Mouse (Mus musculus): ENCODE data around the gene Vwa8.

The Vwa8 gene

DNA sequence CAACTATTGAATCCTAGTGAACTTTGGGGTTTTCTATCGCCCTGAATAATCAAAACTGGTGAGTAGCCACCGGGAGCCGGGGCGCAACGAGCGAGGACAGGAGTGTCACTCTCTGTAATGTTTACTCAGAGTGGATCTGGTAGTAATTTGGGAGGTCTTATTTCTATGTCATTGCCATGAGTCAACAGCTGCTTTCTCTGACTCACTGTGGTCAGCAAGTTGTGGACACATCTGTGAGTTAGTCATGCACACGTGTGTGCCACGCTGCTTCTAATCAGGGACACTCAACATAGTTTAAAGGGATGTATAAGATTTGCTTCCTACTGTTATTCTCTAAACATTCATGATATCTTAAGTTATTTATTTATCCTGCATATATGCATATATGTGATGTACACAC, 332.9 kb downstream of the Vwa8 start:
- no peak for DNase-seq (ENCODE audit: low spot score in 2 of 2)

DNA sequence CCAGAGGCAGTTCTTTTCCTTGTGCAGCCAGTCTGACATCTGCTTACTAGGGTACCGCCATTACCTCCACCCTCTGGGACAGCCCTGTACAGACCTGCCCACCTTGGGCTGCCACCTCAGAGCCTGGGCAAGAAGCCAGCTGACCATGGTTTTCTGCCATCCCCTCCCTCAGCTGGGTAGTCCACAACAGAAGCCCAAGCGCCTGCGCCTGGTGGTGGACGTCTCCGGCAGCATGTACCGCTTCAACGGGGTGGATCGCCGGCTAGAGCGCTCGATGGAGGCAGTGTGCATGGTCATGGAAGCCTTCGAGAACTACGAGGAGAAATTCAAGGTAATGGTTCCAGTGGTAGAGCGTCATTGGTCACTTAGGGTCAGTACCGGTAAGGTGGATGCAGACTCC, 333.9 kb downstream of the Vwa8 start:
- no peak for DNase-seq (ENCODE audit: low spot score in 2 of 2)

GRCm38 (mm10) chr14:79183261-79183660, 334.4 kb downstream of the Vwa8 start:
- no peak for DNase-seq (ENCODE audit: low spot score in 2 of 2)

DNA sequence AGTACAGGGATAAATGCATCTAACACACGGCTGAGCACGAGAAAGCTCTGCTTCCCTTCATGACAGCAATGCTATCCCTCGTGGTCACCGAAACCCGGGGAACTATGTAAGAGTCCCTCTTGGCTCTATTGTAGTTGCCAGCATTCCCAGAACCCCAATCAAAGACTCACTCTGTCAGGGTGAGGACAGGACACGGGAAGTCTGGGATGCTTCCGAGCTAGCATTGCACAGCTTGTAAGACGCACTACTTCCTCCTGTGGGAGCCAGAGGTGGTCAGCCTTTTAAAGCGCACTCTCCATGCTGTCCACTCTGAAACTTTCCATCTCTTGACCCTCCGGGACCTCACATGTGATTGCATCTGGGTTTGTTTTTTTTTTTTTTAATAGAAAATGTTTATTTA, 335.2 kb downstream of the Vwa8 start:
- no peak for DNase-seq (ENCODE audit: low spot score in 2 of 2)

DNA sequence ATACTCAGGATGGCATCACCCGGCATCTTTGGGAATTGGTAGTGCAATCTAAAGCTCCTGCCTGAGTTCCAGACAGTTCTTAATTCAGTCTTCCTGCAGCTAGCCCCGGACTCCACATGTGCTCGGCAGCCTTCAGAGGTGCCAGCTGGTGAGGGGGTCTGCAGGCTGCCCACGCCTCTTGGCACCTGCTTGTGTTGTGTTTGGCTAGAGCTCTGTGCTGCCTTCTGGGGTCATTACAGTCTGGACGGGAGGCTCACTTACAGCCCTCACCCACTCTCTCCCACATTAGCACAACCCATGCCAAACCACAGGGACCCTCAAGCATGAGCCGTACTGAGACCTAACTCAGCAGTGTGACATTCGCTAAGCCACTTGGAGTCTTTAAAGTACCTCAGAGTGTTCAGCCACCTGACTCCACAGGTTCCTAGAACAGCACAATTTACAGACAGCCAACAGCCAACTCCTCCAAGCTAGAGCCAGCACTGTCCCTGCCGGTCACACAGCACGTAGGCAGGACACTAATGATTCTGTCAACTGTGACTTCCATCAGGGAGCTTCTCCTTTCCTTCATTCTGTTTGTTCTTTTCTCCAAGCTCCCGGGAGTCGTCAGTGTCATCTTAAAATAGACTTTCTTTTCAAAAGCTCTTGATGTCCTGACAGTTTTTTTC, 336.3 kb downstream of the Vwa8 start:
- DNase-seq (ENCODE audit: low spot score in 2 of 2) = no peak

- DNase-seq (ENCODE audit: low spot score in 2 of 2) = no peak
These were observed 338.1 kb downstream of the Vwa8 start for GRCm38 (mm10) chr14:79186976-79187375.

DNA sequence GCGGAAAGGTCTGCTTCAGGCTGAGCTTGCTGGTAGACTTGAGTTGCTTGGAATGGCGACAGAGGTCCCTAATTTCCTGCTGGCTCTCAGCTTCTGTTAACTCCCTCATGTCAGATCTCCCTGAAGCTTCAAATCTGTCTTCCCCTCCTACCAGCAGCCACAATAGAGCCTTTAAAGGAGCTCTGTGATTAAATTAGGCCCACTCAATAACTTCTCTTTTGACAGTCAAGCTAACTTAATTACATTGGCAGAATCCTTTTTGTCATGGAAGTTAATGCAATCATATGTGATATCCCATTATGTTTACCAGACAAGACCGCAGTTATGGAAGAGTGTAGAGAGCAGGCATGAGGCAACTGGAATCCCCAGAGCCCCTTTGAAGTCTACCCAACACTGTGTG, 347.9 kb downstream of the Vwa8 start:
- no peak for DNase-seq (ENCODE audit: low spot score in 2 of 2)

- DNase-seq (ENCODE audit: low spot score in 2 of 2) = no peak
These were observed 349.2 kb downstream of the Vwa8 start for GRCm38 (mm10) chr14:79198066-79198465.

DNA sequence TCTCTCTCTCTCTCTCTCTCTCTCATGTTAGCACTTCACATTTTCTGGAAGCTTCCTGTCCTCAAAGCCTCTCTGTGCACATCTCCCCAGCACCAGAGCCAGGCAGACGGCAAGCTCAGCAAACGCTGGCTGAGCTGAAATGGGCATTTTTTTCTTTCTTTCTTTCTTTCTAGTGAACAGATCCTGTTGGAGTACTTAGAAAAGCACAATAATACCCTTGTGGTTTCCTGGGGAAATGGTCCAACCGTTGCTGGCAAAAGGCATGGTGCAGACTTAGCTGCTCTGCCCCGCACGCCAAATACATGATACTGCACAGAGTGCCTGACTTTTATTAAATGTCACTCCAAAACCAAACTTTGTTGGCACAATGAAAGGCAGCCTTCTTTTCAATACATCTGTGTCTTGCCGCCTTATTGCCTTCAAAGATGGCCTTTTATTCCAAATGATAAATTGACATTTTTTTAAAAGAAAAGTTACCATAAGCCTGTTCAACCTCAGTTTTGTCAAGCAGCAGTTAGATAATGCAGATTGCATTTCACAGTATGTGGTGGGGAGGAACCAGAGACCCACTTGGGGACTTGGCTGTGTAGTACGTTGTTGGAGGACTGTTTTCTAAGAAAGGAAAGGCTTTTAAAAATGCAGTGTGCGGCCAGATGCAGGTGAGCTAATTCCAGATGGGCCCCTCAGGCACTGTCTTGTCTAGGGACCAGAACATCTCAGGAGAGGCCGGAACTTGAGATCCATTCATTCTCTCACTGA, 351.5 kb downstream of the Vwa8 start:
- DNase-seq (ENCODE audit: low spot score in 2 of 2) = peak in 1 of 2 experiments; percentile 20

GRCm38 (mm10) chr14:79200892-79201285, 352.0 kb downstream of the Vwa8 start:
- no peak for DNase-seq (ENCODE audit: low spot score in 2 of 2)

- DNase-seq (ENCODE audit: low spot score in 2 of 2) = no peak
These were observed 354.0 kb downstream of the Vwa8 start for GRCm38 (mm10) chr14:79202722-79203362.

- no peak for DNase-seq (ENCODE audit: low spot score in 2 of 2)
These were observed 354.8 kb downstream of the Vwa8 start for GRCm38 (mm10) chr14:79203496-79204158.

DNA sequence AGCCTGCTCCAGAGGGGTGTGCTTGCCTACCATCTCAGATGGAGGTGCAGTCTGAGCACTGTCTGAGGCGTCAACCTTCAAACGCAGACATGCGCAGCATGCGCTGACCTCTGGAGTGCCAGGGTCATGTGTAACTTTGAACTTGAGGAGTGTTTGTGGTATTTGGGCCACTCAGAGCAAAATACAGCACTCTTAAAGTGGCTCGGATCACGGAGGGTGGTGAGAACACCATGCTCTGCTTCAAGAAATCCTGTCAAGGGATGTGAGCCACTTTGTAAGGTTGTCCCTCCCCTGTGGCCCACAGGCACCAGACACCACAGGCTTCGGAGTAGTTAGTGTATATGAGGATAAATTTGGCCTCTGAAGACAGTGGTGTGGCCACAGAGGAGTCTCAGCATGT, 356.0 kb downstream of the Vwa8 start:
- DNase-seq (ENCODE audit: low spot score in 2 of 2) = no peak

GRCm38 (mm10) chr14:79206210-79206609, 357.4 kb downstream of the Vwa8 start:
- peak; percentile 20 to 57 for DNase-seq (ENCODE audit: low spot score in 2 of 2)

DNA sequence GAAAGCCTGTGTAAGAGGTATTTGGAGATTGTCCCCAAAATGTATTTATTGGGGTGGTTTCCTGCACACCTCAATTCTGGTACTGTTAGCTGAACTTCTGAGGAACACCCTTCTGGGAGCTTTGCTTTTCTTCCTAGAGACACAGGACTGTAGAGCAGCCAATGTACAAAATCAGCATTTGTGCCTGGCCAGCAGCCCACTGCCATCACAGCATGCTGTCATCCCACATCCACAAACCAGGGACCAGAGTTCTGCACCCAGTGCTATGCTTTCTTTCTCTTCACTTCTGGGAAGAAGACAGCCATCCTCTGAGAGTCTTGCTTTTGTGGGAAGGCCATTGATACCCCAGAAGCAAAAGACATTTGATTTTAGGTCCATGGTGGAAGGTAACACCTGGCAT, 359.6 kb downstream of the Vwa8 start:
- no peak for DNase-seq (ENCODE audit: low spot score in 2 of 2)

DNA sequence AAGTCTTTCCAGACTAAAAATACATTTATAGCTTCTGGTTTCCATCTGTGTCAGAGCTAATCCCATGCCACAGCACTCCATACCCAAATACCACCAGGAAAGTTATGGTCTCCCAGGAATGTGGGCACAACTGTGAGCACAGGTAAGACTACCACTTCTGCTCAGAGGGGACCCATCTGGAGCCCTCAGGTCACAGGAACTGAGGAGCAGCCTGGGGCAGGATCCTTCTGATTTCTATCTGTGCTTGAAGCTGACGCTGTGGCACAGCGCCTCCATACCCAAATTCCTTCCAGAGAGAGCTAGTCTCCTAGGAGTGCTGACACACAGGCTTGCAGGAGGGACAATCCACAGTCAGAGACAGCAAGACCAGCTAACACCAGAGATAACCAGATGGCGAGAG, 361.0 kb downstream of the Vwa8 start:
- no peak for DNase-seq (ENCODE audit: low spot score in 2 of 2)

DNA sequence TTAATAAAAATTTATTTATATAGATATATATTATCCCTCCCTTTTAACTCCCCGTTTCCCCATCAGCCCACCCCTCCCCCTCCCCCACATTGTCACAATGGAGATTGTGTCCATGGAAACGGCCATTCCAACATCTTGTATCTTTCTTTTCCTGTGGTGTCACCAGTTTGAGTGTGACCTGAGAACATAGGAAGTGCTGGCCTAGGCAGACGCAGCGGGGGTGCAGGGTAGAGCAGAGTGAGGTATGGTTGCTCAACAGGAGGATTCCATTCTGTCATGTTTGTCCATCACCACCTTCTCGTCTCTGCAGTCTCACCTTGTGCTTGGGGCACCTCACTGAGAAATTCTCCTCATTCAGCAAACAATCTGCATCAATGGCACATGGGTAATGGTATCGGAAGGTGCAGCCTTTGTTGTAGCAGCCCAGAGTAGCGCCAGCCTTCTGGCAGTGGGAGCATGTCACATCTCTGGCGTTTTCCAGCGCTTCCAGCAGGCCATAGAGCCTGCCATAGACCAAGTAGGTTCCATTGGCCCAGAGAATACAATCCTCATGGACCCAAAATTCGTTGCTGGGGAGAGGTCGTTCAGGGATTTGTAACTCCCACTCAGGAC, 363.6 kb downstream of the Vwa8 start:
- DNase-seq (ENCODE audit: low spot score in 2 of 2) = no peak

- no peak for DNase-seq (ENCODE audit: low spot score in 2 of 2)
These were observed 365.3 kb downstream of the Vwa8 start for GRCm38 (mm10) chr14:79214129-79214528.

DNA sequence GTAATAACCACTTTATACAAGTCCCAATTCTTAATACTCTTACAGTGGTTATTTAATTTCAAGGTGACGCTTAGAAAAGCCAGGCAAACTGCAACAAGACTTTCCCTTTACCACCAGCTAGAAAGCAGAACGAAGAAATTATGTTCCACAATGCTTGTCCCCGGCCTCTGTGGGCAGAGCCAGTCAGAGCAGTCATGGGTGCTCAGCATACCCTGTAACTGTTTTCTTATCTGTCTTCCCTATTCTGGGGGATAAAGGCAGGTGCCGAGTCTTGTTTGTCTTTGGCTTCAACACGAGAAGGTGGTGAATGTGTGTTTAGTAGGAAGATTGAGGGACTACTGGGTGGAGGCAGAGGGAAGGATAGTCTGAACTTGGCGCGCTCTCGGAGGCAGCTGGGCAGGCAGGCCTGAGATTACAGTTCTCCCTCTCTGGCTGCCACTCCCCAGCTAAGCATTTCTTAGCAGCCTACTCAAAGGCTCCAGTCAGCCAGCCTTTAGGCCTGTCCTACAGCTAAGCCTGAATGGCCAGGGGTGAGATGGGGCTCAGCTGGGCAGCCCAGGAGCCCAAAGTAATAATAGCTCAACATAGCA, 365.9 kb downstream of the Vwa8 start:
- no peak for DNase-seq (ENCODE audit: low spot score in 2 of 2)

- no peak for DNase-seq (ENCODE audit: low spot score in 2 of 2)
These were observed 367.5 kb downstream of the Vwa8 start for GRCm38 (mm10) chr14:79216366-79216765.

DNA sequence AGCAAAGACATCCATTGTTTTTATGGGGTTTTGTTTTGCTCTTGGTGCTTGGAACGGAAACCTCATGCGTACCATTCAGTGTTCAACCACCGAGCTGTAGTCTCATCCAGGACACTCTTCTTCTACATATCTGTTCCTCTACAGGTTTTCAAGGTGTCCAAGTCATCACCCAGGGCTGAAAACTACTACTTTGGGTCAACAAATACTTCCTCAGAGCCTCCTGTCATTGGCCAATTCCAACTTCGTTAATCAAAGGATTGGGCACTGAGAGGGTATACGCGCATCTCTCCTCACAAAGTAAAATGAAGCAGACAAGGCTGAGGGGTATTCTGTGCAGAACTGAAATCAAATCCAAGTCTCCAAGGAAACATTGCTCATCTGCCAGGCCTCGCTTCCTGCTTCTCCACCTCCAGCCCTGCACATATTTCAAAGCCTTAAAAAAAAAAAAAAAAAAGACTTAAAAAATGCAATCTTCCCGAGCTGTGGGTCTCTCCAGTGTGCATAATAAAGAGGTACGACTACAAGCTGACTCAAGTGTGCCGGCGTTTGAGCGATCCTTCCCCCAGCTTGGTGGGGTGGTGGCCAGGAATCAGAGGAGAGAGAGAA, 374.7 kb downstream of the Vwa8 start:
- DNase-seq (ENCODE audit: low spot score in 2 of 2) = no peak
